Mouse (Mus musculus): ENCODE results near the gene Ulk4.

The Ulk4 gene

DNA sequence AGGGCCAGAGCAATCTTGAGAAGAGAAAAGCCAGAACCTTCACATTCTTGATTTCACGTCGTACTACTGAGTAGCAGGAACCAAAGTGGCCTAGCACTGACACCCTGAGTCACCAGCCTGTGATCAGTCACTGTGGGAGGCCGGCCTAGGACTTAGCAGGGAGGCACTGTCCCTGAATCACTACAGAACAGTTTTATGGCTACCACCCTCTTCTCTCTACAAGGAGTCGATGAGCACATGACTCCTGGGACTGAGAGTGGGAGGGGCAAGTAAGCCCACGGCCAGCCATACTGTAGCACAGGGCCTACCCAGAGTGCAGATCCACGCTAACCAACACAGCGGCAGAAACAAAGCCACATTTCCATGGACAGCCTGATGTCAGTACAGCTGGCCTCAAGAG lies 183.2 kb downstream of the Ulk4 start:
- no peak for DNase-seq

GRCm38 (mm10) chr9:121092568-121092967 lies 184.4 kb downstream of the Ulk4 start:
- no peak for DNase-seq

- no peak for DNase-seq
Measured at GRCm38 (mm10) chr9:121091016-121091735, 185.8 kb downstream of the Ulk4 start.

DNA sequence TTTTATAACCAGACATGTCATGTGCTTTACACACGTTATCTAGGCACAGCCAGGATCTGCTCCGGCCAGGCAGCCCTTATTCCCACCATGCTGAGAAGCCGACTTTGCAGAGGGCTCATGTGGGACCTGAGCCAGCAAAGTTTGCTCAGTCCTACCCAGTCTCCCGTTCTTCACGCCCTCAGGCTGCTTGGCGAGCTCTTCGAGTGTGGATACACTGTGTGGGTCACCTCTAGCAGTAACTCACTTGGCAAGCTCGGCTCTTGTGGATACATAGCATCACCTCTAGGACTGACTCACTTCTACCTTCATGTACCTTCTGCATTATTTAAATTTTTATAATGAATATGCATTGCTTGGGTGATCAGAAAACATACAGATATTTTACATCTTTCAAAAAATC lies 189.3 kb downstream of the Ulk4 start:
- no peak for DNase-seq

DNA sequence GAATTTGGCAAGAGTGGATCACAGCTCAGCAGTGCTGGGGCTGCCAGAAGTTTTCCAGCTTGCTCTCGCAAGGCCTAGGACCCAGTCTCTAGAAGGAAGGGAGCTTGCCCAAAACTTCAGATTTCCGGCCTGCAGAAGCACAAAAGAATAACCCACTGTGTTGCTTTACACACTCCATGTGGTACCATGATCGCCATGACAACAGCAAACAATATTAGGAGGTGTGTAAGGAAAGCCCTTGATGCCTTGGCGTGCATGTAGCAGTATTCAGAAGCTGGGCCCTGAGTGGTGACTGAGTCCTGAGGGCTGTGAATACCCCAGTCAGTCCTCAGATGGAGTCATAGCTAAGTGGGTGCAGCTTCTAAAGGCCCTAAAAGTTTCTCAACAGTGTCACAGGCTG lies 192.8 kb downstream of the Ulk4 start:
- no peak for DNase-seq

DNA sequence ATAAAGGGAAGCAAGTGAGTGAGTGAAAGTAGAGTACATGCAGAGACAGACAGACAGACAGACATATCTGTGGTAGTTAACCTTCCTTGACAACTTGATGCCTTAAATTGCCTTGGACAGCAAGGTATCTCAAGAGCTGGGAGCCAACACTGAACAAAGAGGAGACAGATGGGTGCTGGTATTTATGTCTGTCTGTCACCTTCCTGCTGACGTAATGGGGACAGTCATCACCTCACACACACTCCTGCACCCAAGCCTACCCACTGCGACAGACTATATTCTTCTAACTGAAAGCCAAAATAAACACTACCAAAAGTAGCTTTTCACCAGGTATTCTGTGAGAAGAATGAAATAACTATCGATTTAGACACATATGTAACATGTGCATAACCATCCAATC lies 196.2 kb downstream of the Ulk4 start:
- no peak for DNase-seq

DNA sequence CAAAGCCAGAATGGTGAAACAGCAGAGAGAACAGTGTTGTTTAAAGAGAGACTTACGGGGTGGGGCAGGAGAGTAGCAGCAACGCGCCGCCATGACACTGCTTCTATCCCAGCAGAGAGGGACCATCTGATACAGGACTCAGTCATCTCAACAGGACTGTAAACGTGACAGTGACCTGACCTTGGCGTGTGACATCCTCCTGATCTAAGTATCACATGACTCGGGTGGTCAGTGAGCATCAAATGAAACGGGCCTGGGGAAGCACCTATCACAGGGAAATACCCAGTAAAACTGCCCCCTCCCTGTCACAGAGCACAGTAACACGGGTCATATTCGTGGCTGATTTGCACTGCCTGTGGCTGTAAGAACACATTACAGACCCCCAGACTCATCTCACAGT lies 196.6 kb downstream of the Ulk4 start:
- DNase-seq: no peak

DNA sequence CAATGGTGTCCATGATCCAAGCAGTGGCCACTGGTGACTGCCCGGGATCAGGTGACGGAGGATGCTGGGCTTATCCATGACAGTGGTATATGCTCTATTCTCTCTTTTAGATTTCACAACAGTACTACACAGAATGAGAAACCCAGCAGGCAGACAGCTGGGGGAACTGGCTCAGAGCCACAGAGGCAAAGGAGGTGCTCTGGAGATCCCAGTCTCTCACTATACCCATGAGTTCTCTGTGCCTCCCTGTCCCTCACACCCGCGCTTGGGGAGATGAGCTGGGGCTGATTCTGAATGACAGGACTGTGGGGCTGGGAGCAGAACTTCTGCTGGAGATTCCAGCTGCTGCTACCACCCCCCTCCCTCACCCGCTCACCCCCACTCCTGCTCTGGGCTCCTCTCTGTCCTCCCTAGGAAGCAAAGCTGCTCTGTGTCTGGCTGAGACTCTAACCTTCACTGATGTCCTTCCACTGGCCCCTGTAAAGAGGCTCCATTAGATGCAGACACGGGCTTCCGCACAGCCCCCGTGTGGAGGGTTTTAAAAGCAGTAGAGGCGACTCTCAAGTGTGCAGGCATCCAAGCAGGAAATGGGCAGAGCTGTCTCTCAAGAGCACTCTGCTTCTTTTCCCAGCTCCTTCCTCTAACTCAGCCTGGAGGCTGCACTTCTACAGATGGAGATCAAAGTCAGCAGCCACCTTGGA lies 197.5 kb downstream of the Ulk4 start:
- DNase-seq: no peak

GRCm38 (mm10) chr9:121076291-121076690 lies 200.7 kb downstream of the Ulk4 start:
- no peak for DNase-seq

GRCm38 (mm10) chr9:121075246-121075645 lies 201.8 kb downstream of the Ulk4 start:
- no peak for DNase-seq

- no peak for DNase-seq
Measured at GRCm38 (mm10) chr9:121074726-121075125, 202.3 kb downstream of the Ulk4 start.

GRCm38 (mm10) chr9:121072127-121072757 lies 204.8 kb downstream of the Ulk4 start:
- no peak for DNase-seq

DNA sequence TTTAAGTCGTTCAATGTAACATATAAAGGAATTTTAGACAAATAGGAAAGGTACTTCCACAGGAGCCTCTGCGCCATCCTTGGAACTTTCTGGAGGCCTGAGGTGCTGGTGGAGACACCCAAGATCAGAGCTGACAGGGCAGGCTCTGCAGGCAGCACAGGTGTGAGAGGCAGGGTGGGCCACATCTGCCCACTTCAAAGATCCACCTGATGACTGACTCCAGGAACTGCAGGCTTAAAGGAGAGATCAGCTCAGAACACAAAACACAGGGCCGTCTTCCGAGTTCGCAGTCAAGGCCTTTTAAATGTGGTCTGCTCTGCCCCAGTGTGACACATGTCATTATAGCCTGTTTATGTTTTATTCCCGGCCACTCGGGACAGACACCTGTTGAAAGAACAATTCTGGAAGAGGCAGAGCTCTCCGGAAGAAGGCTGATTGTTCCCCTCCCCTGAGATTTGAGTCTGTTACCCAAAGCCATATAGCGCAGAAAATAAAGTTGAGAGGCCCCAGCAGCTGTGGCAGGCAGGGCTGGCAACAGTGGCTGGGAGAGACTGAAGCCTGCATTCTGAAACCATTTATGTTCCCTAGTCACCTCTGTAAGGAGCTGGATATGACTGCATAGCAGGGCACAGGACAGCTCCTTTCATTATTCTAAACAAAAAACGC lies 205.4 kb downstream of the Ulk4 start:
- DNase-seq: no peak

GRCm38 (mm10) chr9:121071050-121071449 lies 205.9 kb downstream of the Ulk4 start:
- DNase-seq: no peak

DNA sequence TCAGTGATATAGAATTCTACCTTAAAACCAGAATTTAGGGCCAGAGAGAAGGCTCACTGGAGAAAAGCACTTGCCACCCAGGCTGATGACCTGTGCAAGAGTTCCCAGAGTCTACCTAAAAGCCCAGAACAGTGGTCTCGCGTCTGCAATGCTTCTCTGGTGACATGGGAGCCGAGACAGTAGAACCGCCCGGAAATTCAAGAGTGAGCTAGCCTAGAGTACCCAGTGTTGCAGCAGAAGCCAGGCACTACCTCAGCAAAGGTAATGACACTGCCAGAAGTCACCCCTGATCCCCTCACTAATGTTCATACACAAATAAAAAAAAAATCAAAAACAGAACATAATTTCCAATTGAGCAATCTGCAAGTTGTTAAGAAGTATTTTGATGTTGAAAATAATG lies 208.9 kb downstream of the Ulk4 start:
- DNase-seq: no peak

DNA sequence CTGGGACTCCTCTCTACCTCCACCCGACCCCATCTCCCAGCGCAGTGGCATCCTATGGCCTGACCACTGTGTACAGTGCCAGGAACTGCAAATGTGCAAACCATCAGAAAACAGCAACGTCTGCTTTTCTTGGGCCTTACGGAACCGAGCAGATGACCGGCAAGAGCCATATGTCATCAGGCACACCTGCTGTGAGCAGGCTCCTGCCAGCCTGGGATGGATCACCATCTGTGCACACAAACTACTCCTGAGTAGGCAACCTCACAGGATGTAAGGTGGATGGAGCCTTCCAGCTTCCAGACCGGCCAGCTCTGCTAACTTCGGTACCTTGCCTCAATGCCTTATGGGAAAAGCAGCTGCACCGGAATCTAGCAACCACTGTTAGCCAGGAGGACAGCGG lies 210.0 kb downstream of the Ulk4 start:
- peak; percentile 96 for DNase-seq

DNA sequence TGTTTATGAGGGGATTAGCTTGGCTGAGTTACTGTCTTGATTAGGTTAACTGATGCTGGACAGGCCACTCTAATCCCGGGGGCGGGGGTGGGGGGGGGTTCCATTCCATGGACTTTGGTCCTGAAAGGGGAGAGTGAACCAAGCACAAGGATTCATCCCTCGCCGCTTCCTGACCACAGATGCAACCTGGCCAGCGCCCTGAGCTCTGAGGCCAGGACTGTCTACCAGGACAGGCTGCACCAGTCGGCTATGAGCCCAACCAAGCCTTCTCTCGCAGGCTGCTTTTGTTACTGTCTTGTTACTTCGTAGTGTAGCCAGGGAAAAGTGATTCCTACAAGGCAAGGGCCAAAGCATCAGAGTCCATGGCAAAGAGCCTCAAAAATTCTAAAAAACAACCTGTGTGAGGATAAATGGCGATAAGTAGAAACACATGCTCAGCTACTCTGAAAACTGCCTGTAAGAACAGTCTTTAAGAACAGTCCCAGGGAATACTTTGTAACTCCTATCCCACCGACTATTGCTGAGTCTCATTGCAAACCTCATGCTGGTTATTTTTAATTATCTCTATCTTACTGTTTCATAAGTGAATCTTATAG lies 211.5 kb downstream of the Ulk4 start:
- no peak for DNase-seq

- no peak for DNase-seq
Measured at GRCm38 (mm10) chr9:121064606-121065355, 212.2 kb downstream of the Ulk4 start.

- no peak for DNase-seq
Measured at GRCm38 (mm10) chr9:121062671-121063070, 214.3 kb downstream of the Ulk4 start.

DNA sequence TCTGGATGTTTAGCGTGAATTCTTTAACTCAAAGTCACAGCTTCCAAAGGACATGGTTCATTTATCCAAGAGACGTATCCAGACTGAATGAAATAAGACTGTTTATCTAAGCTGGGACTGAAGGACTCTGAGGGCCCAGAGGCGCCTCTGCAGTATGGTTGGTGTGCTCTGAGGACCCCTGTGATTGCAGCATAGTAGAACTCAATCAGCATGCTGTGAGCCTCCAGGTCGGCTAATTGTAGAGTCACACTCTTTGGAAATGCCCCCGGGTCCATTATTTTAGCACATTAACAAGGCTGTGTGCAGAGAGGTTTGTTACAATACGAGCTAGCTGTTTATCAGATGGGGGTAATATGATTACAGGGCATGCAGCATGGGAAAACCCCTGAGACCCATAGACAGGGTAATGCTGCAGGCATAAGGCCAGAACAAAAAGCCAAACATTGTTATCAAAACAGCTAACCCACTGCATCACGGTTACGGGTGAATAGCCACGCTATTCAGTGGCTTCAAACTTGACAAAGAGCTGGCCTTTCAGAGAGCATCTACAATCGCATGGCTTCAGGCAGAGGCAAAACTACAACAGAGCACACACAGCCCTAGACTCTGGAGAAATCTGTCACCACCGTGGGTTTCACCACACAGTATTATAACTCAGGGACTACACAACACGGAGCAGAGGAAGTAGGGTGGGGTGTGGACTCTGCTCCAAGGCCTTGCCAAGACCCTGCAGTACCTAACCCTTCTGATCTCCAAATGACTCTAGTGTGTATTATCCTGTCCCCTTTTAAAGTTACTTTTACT lies 215.0 kb downstream of the Ulk4 start:
- no peak for DNase-seq

DNA sequence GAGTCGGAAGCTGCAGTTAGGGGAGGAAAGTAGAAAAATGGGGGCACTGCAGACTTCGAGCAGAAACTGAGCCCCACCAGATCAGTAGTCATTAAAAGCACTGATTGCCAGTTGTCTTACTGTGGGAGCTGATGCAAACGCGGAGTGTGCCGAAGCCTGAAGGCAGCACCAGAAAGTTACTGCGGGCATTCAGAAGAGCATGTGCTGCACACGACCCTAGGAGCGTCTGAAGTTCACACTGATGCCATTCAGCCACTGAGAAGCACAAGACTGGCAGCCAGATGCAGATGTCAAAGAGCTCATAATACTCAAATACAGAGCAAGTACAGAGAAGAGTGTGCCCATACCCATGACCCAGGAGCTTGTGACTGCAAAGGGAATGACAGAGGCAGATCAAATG lies 216.7 kb downstream of the Ulk4 start:
- DNase-seq: no peak

DNA sequence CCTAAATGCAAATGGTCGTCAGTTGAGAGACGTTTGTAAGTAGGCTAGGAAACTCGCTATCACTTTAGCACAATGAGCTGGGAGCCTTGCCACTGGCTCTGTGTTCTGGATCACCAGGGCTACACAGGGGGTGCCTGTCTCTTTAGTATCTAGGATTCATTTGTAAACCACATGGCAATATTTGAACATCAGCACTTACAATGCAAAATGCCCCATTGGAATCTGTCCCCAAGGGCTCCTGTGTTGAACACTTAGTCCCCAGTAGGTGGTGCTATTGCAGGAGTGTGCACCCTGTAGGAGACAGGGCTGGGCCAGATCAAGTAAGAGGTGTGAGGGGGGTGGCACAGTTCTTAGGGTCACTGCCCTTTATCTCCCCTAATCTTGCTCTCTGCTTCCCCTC lies 217.7 kb downstream of the Ulk4 start:
- DNase-seq: no peak

Data from cerebellum, adult 8-10 months (tissue).